Mouse (Mus musculus): Measurements from ENCODE around the gene Ano8. TPM values are rescaled to one million over a fixed set of nuclear protein-coding genes. Genes with fewer than 3 reads are reported as not detected.
A peak's percentile ranks its signal among the peaks of the same experiment; 100 is the strongest.

Gene Ano8
- polyA plus RNA-seq, 1 experiment = 7.1 TPM

DNA sequence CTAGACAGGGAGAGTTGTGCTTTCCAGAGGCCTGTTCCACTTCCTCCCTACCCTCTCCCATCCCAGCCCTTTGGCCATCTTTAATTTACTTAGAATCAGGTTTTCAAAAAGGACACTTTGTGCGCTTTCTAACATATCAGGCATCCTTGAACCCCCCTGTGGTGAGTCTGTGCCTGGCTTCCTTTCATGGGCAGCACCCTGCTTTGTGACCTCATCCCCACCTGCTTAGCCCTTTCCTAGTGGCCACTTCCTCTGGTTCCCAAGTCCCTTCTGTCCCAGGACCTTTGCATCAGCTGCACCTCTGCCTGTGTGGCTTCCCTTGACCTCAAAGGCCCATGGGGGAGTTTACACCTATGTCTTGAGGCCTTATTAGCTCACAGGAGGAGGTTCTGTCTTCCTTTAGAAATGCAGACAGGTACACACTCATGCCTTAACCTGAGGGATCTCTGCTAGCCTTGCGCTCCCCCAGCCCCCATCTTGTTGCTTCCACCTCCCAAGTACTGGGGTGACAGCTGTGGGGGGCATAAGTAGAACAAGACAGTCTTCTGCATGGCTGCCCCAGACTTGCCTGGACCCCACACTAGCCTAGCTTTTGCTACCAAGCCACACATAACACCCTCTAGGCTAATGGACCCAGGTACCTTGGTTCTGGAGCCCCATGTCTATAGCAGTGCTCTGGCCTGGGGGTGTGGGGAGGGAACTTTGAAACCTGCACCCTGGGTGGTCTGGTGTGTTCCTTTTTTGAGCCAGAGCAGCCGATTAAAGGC, 15.4 kb downstream of the Ano8 start:
- peaks cover 10% of the 10 kb centered on the region for H3K36me3 ChIP-seq (ENCODE audit: control insufficient read depth, insufficient read depth, low read length, poor library complexity, severe bottlenecking)
- no peak for TF ChIP-seq CTCF (IDR thresholded peaks at IDR 0.05; ENCODE audit: low read depth, low read length)
- TF ChIP-seq POLR2A (IDR thresholded peaks at IDR 0.05; ENCODE audit: insufficient read depth, low read length) = no peak
- no peak for TF ChIP-seq EP300 (IDR thresholded peaks at IDR 0.05; ENCODE audit: insufficient read depth, low read depth, low read length)
- H3K9me3 ChIP-seq (replicated peaks; ENCODE audit: control insufficient read depth, insufficient read depth, low read length, poor library complexity, severe bottlenecking) = no peaks in the 10 kb centered on the region
- no peak overlapping the region for H3K27ac ChIP-seq (ENCODE audit: insufficient read depth, low read length)
- peaks cover 2% of the 10 kb centered on the region for H3K4me1 ChIP-seq (ENCODE audit: control insufficient read depth, insufficient read depth, low read length)
- H3K27me3 ChIP-seq (ENCODE audit: control insufficient read depth, insufficient read depth, low read length, poor library complexity, severe bottlenecking) = no peaks in the 10 kb centered on the region
- peak overlapping the region; percentile 79; the same call in 1 of the 2 replicates for H3K4me3 ChIP-seq (ENCODE audit: low read depth, low read length)
- peak overlapping the region; percentile 88 for H3K9ac ChIP-seq (ENCODE audit: low read depth, poor library complexity, severe bottlenecking)

- Histone ChIP-seq H3K4me1 (ENCODE audit: control insufficient read depth, insufficient read depth, low read length) (peaks cover 2% of the 10 kb centered on the region), H3K27ac (ENCODE audit: insufficient read depth, low read length) (no peak overlapping the region), H3K9ac (ENCODE audit: low read depth, poor library complexity, severe bottlenecking) (peak overlapping the region; percentile 88), H3K27me3 (ENCODE audit: control insufficient read depth, insufficient read depth, low read length, poor library complexity, severe bottlenecking) (no peaks in the 10 kb centered on the region), H3K4me3 (ENCODE audit: low read depth, low read length) (peak overlapping the region; percentile 79), H3K9me3 (replicated peaks; ENCODE audit: control insufficient read depth, insufficient read depth, low read length, poor library complexity, severe bottlenecking) (no peaks in the 10 kb centered on the region), H3K36me3 (ENCODE audit: control insufficient read depth, insufficient read depth, low read length, poor library complexity, severe bottlenecking) (peaks cover 7% of the 10 kb centered on the region)
- TF ChIP-seq POLR2A (IDR thresholded peaks at IDR 0.05; ENCODE audit: insufficient read depth, low read length) = no peak
- no peak for TF ChIP-seq CTCF (IDR thresholded peaks at IDR 0.05; ENCODE audit: low read depth, low read length)
- TF ChIP-seq EP300 (IDR thresholded peaks at IDR 0.05; ENCODE audit: insufficient read depth, low read depth, low read length) = no peak
Measured at GRCm38 (mm10) chr8:71469411-71469810, 16.4 kb downstream of the Ano8 start.

- H3K36me3 ChIP-seq (ENCODE audit: control insufficient read depth, insufficient read depth, low read length, poor library complexity, severe bottlenecking) = peaks cover 3% of the 10 kb centered on the region
- no peaks in the 10 kb centered on the region for H3K9me3 ChIP-seq (replicated peaks; ENCODE audit: control insufficient read depth, insufficient read depth, low read length, poor library complexity, severe bottlenecking)
- no peaks in the 10 kb centered on the region for H3K27me3 ChIP-seq (ENCODE audit: control insufficient read depth, insufficient read depth, low read length, poor library complexity, severe bottlenecking)
- no peak for TF ChIP-seq POLR2A (IDR thresholded peaks at IDR 0.05; ENCODE audit: insufficient read depth, low read length)
- TF ChIP-seq CTCF (IDR thresholded peaks at IDR 0.05; ENCODE audit: low read depth, low read length) = no peak
- TF ChIP-seq EP300 (IDR thresholded peaks at IDR 0.05; ENCODE audit: insufficient read depth, low read depth, low read length) = no peak
- H3K9ac ChIP-seq (ENCODE audit: low read depth, poor library complexity, severe bottlenecking) = peak within 1 kb of the TSS; percentile 88
- peak within 1 kb of the TSS; percentile 79 for H3K4me3 ChIP-seq (ENCODE audit: low read depth, low read length)
- H3K4me1 ChIP-seq (ENCODE audit: control insufficient read depth, insufficient read depth, low read length) = peaks cover 3% of the 10 kb centered on the region
- H3K27ac ChIP-seq (ENCODE audit: insufficient read depth, low read length) = no peak within 1 kb of the TSS
Measured at GRCm38 (mm10) chr8:71468916-71469315, 16.8 kb downstream of the Ano8 start, which contains the start of gene Dda1. Gene Dda1, plus strand, starts transcription at chr8:71469199.

DNA sequence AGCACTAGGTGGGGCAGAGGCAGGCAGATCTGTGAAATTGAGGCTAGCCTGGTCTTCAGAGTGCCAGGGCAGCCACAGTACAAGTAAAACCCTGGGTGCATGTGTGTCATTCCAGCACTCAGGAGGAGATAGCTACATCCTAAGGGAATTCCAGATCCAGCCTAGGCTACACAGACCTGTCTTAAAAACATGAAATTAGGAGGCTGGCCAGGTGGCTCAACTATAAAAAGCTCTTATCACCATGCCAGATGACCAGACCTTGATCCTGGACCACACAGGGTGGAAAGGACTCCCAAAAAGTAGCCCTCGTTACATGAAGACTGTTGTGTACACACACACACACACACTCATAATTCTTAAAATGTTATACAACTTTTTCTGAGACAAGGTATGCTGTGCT, 17.8 kb downstream of the Ano8 start:
- TF ChIP-seq POLR2A (IDR thresholded peaks at IDR 0.05; ENCODE audit: insufficient read depth, low read length) = no peak
- TF ChIP-seq CTCF (IDR thresholded peaks at IDR 0.05; ENCODE audit: low read depth, low read length) = no peak
- TF ChIP-seq EP300 (IDR thresholded peaks at IDR 0.05; ENCODE audit: insufficient read depth, low read depth, low read length) = no peak
- Histone ChIP-seq H3K4me1 (ENCODE audit: control insufficient read depth, insufficient read depth, low read length) (peaks cover 4% of the 10 kb centered on the region), H3K9ac (ENCODE audit: low read depth, poor library complexity, severe bottlenecking) (no peak overlapping the region)

GRCm38 (mm10) chr8:71467201-71467600, 18.6 kb downstream of the Ano8 start:
- 0 out of 2 replicates have a peak, but pooled peaks cover 2% of the 10 kb centered on the region for H3K27me3 ChIP-seq (ENCODE audit: control insufficient read depth, insufficient read depth, low read length, poor library complexity, severe bottlenecking)
- no peak for TF ChIP-seq EP300 (IDR thresholded peaks at IDR 0.05; ENCODE audit: insufficient read depth, low read depth, low read length)
- no peak for TF ChIP-seq POLR2A (IDR thresholded peaks at IDR 0.05; ENCODE audit: insufficient read depth, low read length)
- no peak for TF ChIP-seq CTCF (IDR thresholded peaks at IDR 0.05; ENCODE audit: low read depth, low read length)
- H3K9me3 ChIP-seq (replicated peaks; ENCODE audit: control insufficient read depth, insufficient read depth, low read length, poor library complexity, severe bottlenecking) = no peaks in the 10 kb centered on the region
- H3K4me1 ChIP-seq (ENCODE audit: control insufficient read depth, insufficient read depth, low read length) = peaks cover 4% of the 10 kb centered on the region
- H3K9ac ChIP-seq (ENCODE audit: low read depth, poor library complexity, severe bottlenecking) = no peak overlapping the region
- peaks cover 3% of the 10 kb centered on the region; the same call in 1 of the 2 replicates for H3K36me3 ChIP-seq (ENCODE audit: control insufficient read depth, insufficient read depth, low read length, poor library complexity, severe bottlenecking)
- no peak overlapping the region for H3K4me3 ChIP-seq (ENCODE audit: low read depth, low read length)
- no peak overlapping the region for H3K27ac ChIP-seq (ENCODE audit: insufficient read depth, low read length)

More for the DNA sequence above, 17.8 kb downstream of the Ano8 start:
- Histone ChIP-seq H3K9me3 (replicated peaks; ENCODE audit: control insufficient read depth, insufficient read depth, low read length, poor library complexity, severe bottlenecking) (no peaks in the 10 kb centered on the region), H3K27ac (ENCODE audit: insufficient read depth, low read length) (no peak overlapping the region), H3K27me3 (ENCODE audit: control insufficient read depth, insufficient read depth, low read length, poor library complexity, severe bottlenecking) (no peaks in the 10 kb centered on the region), H3K4me3 (ENCODE audit: low read depth, low read length) (no peak overlapping the region), H3K36me3 (ENCODE audit: control insufficient read depth, insufficient read depth, low read length, poor library complexity, severe bottlenecking) (peaks cover 3% of the 10 kb centered on the region; the same call in 1 of the 2 replicates)

DNA sequence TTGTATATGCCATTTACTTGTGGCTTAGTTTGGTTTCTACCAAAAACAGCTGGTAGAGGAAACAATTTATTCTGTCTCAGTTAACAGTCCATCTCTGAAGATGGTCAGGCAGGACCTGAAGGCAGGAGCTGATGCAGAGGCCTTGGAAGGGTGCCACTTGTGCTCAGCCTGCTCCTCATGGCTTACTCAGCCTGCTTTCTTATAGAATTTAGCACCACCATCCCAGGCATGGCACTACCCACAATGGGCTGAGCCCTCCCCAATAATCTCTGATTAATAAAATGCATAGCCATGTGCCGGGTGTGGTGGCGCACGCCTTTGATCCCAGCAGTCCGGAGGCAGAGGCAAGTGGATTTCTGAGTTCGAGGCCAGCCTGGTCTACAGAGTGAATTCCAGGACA, 19.6 kb downstream of the Ano8 start:
- H3K4me1 ChIP-seq (ENCODE audit: control insufficient read depth, insufficient read depth, low read length) = peaks cover 4% of the 10 kb centered on the region
- no peak overlapping the region for H3K9ac ChIP-seq (ENCODE audit: low read depth, poor library complexity, severe bottlenecking)
- H3K27me3 ChIP-seq (ENCODE audit: control insufficient read depth, insufficient read depth, low read length, poor library complexity, severe bottlenecking) = 0 out of 2 replicates have a peak, but pooled peaks cover 2% of the 10 kb centered on the region
- TF ChIP-seq EP300 (IDR thresholded peaks at IDR 0.05; ENCODE audit: insufficient read depth, low read depth, low read length) (no peak), POLR2A (IDR thresholded peaks at IDR 0.05; ENCODE audit: insufficient read depth, low read length) (no peak), CTCF (IDR thresholded peaks at IDR 0.05; ENCODE audit: low read depth, low read length) (no peak)
- no peaks in the 10 kb centered on the region for H3K9me3 ChIP-seq (replicated peaks; ENCODE audit: control insufficient read depth, insufficient read depth, low read length, poor library complexity, severe bottlenecking)
- H3K4me3 ChIP-seq (ENCODE audit: low read depth, low read length) = no peak overlapping the region
- no peak overlapping the region for H3K27ac ChIP-seq (ENCODE audit: insufficient read depth, low read length)
- peaks cover 3% of the 10 kb centered on the region; the same call in 1 of the 2 replicates for H3K36me3 ChIP-seq (ENCODE audit: control insufficient read depth, insufficient read depth, low read length, poor library complexity, severe bottlenecking)
